Comparison of ENCODE assay signal across 26 mouse cellular contexts in genomic region chr2:74559822-74560221, GRCm38 (mm10). TPM values are rescaled to one million over a fixed set of nuclear protein-coding genes. Genes with fewer than 3 reads are reported as not detected.
A peak's percentile ranks its signal among the peaks of the same experiment; 100 is the strongest.
DNase-seq lines count a peak whose midpoint lies in the region; ATAC-seq lines count a peak whose summit lies in the region.
"Had no signal": no experiment of that assay in that cellular context is flagged by ENCODE, and none has a peak within 500 bp of the region (broad histone marks: within the 10 kb centered on the region; RNA-seq: fewer than 3 reads in every experiment).

No protein-coding gene starts in this region.

- DNase-seq in midbrain, embryonic 11.5 days (ENCODE audit: low spot score, missing footprints) = peak; percentile 26
- no peak for DNase-seq in midbrain, embryonic 14.5 days
- no peak for DNase-seq in heart, postnatal 25 days (ENCODE audit: low spot score)
- no peak for DNase-seq in spleen, postnatal 4 days (ENCODE audit: low spot score in 2 of 2)
- DNase-seq: adrenal gland, adult 8-10 months; adrenal gland, postnatal 25 days; B cell, adult 2 months; cerebellum, adult 11 months; cerebellum, adult 18-20 months; cerebellum, adult 8-10 months; cerebellum, adult 9-11 months; cerebellum, postnatal 14 days; cerebellum, postnatal 36 days; embryo, embryonic 11 days had no signal

- H3K36me3 ChIP-seq in midbrain, embryonic 11.5 days (ENCODE audit: control insufficient read depth, insufficient read depth, low read length) = no peaks in the 10 kb centered on the region
- H3K36me3 ChIP-seq in midbrain, embryonic 14.5 days (ENCODE audit: control insufficient read depth, insufficient read depth, low read length) = peaks cover 5% of the 10 kb centered on the region; the same call in 1 of the 2 replicates

- H3K4me2 ChIP-seq in midbrain, embryonic 11.5 days = no peak overlapping the region
- H3K4me2 ChIP-seq in midbrain, embryonic 14.5 days (ENCODE audit: low read length) = no peak overlapping the region
- H3K4me2 ChIP-seq: embryonic facial prominence, embryonic 13.5 days; embryonic facial prominence, embryonic 15.5 days; forebrain, embryonic 12.5 days had no signal

- WGBS in midbrain, embryonic 11.5 days = 88% methylated on average over 2 of the region's 2 CpGs
- WGBS in midbrain, embryonic 14.5 days = 81% methylated on average over 2 of the region's 2 CpGs

- no peak overlapping the region for H3K9ac ChIP-seq in midbrain, embryonic 11.5 days (ENCODE audit: low read length)
- H3K9ac ChIP-seq in midbrain, embryonic 14.5 days (replicated peaks; ENCODE audit: low read length) = no peak overlapping the region
- H3K9ac ChIP-seq: embryonic facial prominence, embryonic 13.5 days; embryonic facial prominence, embryonic 15.5 days; forebrain, embryonic 12.5 days had no signal

- H3K4me3 ChIP-seq in midbrain, embryonic 11.5 days (ENCODE audit: low read depth, low read length) = no peak overlapping the region
- no peak overlapping the region for H3K4me3 ChIP-seq in midbrain, embryonic 14.5 days (replicated peaks; ENCODE audit: low read depth, low read length)
- H3K4me3 ChIP-seq: embryonic facial prominence, embryonic 13.5 days; embryonic facial prominence, embryonic 15.5 days; erythroblast, embryonic 14.5 days; forebrain, embryonic 10.5 days; forebrain, embryonic 12.5 days had no signal

- intact Hi-C loops in heart, postnatal 25 days (cut with DNase I) = no loop called here

- H3K4me1 ChIP-seq in midbrain, embryonic 11.5 days (ENCODE audit: control insufficient read depth, insufficient read depth, low read length) = peaks cover 6% of the 10 kb centered on the region; the same call in 1 of the 2 replicates
- H3K4me1 ChIP-seq in midbrain, embryonic 14.5 days (ENCODE audit: control insufficient read depth, insufficient read depth, low read length) = no peaks in the 10 kb centered on the region
- H3K4me1 ChIP-seq: embryonic facial prominence, embryonic 15.5 days; forebrain, embryonic 10.5 days had no signal

- ATAC-seq in midbrain, embryonic 11.5 days (ENCODE audit: low FRiP score) = no peak
- no peak for ATAC-seq in midbrain, embryonic 14.5 days (ENCODE audit: low FRiP score, low TSS enrichment)
- ATAC-seq in megakaryocyte progenitor cell, adult 5-6 weeks (replicated peaks; ENCODE audit: poor library complexity) = peak; percentile 31; the same call in 1 of the 2 replicates
- ATAC-seq: activated CD4-positive, CD25-positive, alpha-beta regulatory T cell, adult 4 months; CD4-positive, CD25-positive, alpha-beta regulatory T cell, adult 4 months; forebrain, embryonic 14.5 days; forebrain, embryonic 16.5 days; Patski had no signal

- H3K27me3 ChIP-seq in midbrain, embryonic 11.5 days (ENCODE audit: control insufficient read depth, insufficient read depth, low read length) = no peaks in the 10 kb centered on the region
- no peaks in the 10 kb centered on the region for H3K27me3 ChIP-seq in midbrain, embryonic 14.5 days (ENCODE audit: control insufficient read depth, insufficient read depth, low read length)
- H3K27me3 ChIP-seq: CH12.LX; embryonic facial prominence, embryonic 13.5 days; embryonic facial prominence, embryonic 15.5 days; forebrain, embryonic 12.5 days; Patski had no signal

- no peaks in the 10 kb centered on the region for H3K9me3 ChIP-seq in midbrain, embryonic 11.5 days (ENCODE audit: control insufficient read depth, low read length)
- H3K9me3 ChIP-seq in midbrain, embryonic 14.5 days (ENCODE audit: control insufficient read depth, low read length) = no peaks in the 10 kb centered on the region
- H3K9me3 ChIP-seq: embryonic facial prominence, embryonic 13.5 days; embryonic facial prominence, embryonic 15.5 days; forebrain, embryonic 10.5 days; forebrain, embryonic 12.5 days had no signal

- no peak overlapping the region for H3K27ac ChIP-seq in midbrain, embryonic 11.5 days (ENCODE audit: low read depth, low read length)
- no peak overlapping the region for H3K27ac ChIP-seq in midbrain, embryonic 14.5 days (replicated peaks; ENCODE audit: low read depth, low read length)
- H3K27ac ChIP-seq: embryonic facial prominence, embryonic 13.5 days; embryonic facial prominence, embryonic 15.5 days; forebrain, embryonic 10.5 days; forebrain, embryonic 12.5 days had no signal

RNA-seq across cellular contexts. Expression of gene Lnpk, which starts 19.4 kb away (rescaled TPM):
- polyA plus RNA-seq in midbrain, embryonic 11.5 days (2014; fragmentation: Nextera tagmentation; extraction: Ambion mirVana) = 56.2 and 58.4 TPM in 2 replicates
- polyA plus RNA-seq in midbrain, embryonic 14.5 days (2014; fragmentation: Nextera tagmentation; extraction: Ambion mirVana) = 58.2 and 61.4 TPM in 2 replicates
- total RNA-seq in megakaryocyte progenitor cell, adult 5-6 weeks (2015) = 30.8 and 34.9 TPM in 2 replicates
- 42.6 and 42.8 TPM in 2 replicates for total RNA-seq in megakaryocyte progenitor cell, adult 5-6 weeks (2017)
- 10 to 100 TPM; 17.9 to 20.9 TPM for total RNA-seq in heart, postnatal 25 days (2021)
